Mouse (Mus musculus): Measurements from ENCODE around the gene Ica1.

The Ica1 gene

DNA sequence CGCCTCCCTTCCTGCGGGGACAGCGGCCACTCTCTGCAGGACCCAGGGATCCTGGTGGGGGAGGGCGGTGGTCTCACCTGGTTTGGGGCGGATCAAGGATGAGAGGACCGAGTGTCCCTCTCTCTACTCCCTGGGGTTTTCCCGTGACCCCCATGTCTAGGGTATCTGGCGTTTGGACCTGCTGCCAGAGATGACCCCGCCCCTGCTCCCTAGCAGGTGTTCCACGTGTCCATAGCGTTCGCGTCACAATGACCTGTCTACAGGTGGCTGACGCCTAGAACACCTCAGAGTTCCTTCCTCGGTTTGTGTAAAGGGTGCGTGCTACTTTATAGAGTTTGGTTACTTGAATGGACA lies at the start of gene Ica1:
Ica1 (minus strand) TSS at position 193 of the 354 bp plus-strand sequence.
- DNase-seq: no peak

DNA sequence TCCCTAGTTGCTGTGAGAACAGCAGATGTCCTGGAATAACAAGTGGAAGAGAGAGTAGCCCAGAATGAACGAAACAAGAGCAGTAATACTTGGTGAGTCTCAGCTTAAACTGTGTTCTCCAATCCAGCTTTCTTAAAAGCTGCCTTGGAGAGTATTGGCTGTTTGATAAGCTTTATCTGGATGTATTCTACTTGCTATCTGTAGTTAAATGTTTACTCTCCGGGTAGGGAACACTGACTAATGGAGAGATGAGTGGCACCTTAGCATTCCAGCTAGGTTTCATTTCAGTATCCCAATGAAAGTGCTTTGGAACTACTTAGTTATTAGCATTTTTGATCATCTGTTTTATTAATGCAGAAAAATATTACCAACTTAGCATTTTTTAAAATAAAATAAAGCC lies 41.6 kb upstream of the Ica1 start:
- DNase-seq: no peak

DNA sequence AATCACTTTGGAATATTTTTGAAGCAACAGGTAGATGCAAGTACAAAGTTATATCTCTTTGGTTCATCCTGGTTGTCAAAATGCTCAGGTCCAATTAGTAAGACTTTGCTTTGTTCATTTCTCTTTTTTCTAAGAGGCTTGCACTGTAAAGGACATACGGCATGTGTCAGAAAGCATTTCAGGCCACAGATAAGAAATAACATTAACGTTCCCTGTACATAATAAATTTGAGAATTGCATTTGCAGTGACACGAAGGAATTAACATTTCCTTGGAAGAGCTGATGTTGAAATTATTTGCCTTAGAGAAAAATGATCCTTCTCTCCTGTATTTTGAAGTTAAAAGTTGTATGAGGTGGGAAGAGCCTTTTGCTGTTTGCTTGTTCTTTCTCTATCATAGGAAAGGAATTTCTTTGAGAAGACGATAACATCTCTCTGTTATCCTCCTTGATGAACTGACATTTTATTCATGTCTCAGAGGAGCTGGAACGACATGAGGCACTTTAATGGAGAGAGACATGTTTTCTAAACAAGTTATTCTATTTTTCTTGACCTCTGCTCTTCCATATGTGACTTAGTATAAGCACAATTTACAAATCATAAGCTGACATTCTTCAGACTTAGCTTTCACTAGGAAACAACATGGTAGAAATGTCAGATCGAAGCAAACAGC lies 36.2 kb upstream of the Ica1 start:
- DNase-seq: no peak

DNA sequence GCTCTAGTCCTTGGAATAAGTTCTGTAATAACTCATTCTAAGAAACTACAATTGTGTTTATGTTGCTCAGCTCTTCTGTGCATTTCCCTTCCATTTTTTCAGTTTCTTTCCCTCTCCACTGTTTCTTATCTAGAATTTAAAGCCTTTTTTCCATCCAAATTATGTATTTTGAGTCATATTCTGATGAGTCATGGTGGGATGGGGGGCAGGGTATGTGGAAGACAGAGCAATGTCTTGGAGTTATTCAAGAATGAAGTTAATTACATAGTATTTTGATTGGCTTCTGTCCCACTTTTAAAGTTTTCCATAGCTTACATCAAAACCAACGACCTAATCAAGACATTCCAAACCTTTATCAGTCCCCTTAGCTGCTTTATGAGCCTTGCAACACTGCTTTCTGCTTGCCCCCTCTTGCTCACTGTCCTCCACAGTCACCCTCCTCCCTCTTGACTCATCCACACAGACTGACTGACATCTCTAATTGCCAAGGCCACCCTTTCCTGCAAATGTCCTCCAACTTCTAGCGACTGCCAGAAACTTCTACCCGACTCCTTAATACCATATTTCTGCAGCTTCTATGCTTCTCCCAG lies 24.4 kb upstream of the Ica1 start:
- no peak for DNase-seq

DNA sequence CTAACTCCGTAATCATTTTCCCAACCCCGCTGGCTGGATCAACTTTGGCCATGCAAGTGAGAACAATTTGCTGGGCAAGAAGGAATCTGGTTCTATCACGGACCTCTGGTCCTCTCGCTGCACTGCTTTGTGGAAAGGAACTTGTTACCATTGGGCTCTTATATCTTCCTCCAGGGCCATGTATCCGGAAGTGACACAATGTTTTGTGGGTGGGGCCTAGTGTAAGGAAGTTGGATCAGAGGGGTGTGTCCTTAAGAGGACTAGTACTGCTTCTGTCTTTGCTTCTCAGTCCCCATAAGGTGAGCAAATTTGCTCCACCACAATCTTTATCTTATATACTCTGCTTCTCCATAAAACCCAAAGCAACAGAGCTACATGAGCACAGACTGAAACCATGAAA lies 14.1 kb upstream of the Ica1 start:
- no peak for DNase-seq

DNA sequence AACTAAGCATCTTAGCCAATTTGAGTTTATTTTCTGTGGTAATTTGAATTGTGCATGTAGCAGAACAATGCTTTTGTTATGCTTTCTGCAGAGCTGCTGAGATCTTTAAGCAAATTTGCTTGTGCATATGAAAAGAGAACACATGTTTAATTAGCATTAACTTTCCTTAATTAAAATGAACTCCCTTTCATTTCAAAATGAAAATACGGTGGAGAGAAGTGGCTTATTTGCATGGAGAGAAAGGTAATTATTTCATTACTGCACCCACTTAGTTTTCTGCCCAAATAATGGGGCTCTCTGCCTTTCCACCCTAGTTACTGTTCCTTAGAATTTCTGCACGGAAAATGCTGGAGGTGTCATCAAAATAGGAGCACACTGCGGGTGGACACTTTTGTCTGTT lies 13.5 kb upstream of the Ica1 start:
- DNase-seq: no peak

DNA sequence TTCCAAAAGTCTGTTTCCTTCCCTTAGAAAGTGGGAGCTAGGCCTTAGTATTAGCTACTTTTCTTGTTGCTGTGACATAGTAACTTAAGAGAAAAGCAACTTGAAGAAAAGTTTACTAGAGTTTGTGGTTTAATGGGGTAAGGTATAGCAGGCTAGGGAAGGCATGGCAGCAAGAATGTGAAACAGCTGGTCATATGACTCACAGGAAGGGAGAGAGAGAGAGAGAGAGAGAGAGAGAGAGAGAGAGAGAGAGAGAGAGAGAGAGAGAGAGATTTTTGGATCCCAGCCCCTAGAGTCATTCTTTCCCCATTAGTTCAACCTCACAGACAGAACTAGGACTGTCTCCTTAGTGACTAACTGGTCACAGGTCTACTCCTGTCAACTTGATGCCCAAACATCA lies 2.3 kb upstream of the Ica1 start:
- no peak for DNase-seq

DNA sequence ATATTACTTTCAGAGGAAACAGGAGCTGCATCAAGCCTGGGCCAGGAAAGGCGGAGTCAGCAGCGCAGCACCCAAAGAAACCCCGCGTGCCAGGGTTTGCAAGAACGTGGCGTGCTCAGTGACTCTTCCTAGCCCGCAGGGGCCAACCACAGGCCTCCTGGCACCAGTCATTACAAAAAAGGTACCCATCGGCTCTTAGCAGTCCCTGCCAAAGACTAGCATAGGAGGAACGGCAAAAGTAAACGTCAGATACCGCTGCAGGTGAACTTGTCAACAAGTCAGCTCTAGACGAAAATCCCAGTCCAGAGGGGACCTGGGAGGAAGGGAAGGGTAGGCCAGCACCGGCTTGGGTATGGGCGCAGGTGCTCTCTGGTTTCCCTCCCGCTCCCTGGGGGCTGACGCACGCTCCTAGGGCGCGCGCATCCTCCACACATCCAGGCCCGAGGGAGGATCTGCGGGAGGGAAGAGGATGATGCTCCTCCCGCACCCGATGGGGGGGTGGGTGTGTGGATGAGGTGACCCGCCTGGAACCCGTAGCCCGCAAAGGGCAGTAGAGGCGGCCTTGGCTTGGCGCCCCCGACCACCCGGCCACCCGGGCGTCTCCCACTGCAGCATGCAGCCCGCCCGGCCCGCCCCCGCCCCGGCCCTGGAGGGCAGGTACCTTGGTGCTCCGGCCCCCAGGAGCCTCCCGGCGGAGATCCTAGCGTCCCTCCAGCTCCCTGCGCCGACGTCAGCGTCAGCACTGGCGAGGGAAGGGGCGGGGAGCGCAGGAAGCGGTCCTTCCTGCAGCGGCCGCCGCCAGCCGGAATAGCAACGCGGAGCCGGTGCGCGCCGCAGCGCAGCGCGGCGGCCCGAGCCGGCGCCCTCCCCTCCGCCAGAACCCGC lies 635 bp downstream of the Ica1 start:
- DNase-seq: peak; percentile 3

DNA sequence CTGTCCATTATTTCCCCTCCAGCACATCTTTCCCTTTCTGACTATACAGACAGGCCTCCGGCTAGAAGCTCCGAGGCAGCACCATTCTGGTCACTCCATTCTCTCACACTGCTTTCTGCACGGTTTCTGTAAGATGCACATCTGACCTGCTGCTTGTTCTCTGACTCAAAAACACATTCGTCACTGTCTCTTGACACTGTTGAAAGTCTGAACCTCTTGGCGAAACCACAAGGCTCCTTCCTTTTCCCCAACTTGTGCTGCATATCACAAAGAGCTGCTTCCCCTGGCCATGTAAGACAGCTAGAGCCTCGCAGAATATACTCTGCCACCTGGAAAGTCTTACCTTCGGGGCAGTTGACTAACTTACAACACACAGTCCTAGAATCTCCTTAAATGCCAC lies 6.7 kb downstream of the Ica1 start:
- DNase-seq: no peak

DNA sequence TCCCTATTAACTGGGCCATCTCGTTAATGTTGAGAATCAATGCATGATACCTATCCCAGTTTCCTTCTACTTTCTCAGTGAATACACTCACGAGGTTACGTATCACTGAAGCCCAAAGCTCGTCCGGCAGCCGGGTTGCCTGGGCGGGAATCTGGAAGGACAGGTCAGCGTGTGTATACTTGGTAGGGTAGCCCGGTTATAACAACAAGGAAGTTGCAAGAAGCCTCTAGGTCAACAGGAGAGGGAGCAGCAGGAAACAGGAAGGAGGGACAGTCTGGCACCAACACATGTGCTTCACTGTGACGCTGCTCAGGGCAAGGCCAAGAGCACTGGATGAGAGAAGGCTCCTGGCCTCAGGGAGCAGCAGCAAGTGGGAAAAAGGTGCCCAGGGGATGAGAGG lies 7.9 kb downstream of the Ica1 start:
- DNase-seq: no peak

DNA sequence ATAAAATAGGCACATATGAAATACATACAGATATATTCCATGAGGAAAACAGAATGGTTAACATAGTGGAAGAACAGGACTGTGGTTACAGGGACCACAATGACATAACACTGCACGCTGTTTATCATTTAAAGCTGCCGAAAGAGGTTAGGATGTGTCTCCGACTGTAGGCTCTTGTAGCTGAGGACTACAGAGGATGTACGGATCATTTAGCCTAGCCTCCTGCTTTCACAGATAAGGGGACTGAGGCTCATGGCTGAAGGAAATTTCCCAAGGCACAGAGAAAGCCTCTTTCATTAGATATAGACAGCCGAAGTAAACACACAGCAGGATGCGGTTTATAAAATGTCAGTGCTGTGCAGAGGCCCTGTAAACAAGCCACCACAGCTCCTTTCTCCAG lies 8.5 kb downstream of the Ica1 start:
- no peak for DNase-seq

DNA sequence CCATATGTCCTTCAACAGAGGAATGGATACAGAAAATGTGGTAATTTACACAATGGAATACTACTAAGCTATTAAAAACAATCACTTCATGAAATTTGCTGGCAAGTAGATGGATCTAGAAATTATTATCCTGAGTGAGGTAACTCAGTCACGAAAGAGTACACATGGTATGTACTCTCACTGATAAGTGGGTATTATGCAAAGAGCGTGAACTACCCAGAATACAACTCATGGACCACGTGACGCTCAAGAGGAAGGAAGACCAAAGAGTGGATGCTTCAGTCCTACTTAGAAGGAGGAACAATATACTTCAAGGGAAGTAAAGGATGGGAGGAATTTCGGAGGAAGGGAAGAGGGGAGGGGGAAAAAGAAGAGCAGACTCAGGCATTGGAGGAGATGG lies 11.6 kb downstream of the Ica1 start:
- no peak for DNase-seq

DNA sequence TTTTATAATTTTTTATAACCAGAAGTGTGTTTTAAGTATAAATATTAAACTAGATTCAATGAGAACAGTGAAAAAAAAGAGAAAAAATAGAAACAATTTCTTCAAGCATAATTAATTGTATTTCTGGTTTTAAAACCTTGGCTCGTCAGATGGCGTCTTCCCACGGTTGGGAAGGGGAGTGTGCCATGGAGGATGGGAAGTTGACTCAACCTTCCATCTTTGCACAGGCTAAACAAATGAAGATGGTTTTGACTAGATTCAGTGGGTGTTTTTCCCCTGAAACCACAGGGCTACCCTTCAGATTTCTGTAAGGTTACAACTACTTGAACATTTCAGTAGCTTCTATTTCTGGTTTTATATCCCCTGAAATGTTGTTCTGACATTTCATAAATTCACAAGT lies 12.5 kb downstream of the Ica1 start:
- DNase-seq: no peak

DNA sequence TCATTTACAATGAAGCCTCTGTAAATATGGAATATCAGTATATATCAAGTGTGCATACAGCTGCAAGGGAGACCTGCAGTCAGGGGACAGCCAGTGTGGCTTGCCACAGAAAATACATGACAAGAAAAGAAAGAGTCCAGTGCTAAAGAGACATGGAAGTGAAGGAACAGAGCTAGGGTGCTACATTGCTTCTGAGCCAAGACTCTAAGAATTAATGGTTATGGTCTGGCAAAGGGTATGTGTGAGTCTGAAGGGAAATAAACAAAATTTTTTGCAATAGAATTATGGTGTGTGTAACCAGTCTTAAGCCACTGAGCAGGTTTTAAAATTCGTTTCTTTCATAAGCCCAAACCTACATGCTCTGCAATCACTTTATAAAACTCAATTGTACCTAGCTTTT lies 13.2 kb downstream of the Ica1 start:
- no peak for DNase-seq

DNA sequence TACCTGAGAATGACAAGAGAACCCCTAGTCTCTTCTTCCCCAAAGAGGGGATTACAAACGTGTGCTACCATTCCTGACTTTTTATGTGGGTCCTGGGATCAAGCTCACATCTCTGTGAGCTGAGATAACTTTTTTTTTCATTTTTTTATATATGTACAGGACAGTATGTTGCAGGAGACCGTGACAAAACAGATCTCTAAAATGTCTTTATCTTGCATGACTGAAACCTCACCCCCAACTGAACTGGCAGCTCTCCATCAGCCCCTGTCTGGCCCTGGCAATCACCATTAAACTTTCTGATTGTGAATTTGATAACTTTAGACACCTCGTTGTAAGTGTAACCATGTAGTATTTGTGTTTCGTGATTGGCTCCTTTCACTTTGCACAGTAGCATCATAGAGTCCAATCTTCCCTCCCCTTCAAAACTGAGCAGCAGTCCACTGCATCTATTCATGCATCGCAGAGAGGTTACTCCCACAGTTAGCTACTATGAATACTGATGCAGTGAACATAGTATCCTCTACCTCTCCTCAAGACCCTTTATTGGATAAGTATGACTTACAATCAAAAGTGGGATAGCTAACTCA lies 17.5 kb downstream of the Ica1 start:
- no peak for DNase-seq

DNA sequence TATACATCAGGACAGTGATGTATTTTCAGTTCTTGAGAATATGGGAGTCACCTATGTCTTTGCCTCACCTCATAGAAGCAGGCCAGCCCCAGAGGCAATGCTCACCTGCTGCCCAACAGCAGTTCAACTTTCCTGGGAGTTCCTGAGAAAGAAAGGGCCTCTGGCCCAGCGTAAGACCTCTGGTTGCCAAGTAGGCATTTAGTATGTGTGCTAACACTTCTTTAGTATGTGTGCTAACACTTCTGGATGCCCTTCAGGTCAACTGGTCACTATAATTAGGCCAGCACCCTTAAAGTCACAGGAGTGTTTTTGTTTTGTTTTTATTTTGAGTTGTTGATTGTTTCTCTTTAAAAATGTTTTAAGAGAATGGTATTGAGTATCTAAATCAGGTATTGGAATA lies 18.4 kb downstream of the Ica1 start:
- DNase-seq: no peak

DNA sequence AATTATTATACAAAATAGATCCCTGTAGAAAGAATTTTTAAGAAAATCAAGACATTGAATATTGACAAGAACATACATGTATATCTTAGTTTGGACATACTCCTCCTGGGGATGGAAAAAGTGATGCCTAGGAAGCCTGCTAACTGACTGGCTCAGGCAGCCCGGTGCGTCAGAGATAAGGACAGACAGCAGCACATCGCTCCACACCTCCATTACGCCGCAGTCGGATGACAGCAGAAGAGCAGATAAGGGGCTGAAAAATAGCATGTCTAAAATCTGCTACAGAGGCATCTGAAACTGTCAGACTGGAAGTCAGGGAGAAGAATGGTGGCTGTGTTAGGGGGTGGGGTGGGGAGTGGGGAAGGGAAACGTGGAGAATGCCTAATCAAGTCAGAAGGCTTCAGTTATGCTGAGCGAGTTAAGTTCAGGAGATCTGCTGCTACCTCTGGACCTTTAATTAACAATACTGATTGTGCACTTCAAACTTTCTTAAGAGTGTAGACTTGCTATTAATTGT lies 22.5 kb downstream of the Ica1 start:
- DNase-seq: no peak

DNA sequence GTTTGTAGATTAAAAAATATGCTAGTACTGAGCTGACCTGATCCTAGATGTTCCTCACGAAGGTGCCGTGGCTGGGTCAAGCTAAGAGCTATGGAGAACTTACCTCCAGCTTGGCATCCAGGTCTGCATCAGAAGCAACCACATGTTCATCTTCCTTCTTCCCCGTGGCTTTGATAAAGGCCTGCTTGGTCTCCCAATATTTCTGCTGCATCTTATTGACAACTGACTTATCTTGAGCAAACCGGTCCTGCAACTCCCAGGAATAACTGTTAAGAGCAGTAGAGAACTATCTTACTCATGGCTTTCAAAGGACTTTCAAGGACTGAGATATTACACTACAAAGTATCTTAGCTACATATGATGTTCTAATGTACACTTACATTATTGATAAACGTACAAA lies 23.8 kb downstream of the Ica1 start:
- no peak for DNase-seq

DNA sequence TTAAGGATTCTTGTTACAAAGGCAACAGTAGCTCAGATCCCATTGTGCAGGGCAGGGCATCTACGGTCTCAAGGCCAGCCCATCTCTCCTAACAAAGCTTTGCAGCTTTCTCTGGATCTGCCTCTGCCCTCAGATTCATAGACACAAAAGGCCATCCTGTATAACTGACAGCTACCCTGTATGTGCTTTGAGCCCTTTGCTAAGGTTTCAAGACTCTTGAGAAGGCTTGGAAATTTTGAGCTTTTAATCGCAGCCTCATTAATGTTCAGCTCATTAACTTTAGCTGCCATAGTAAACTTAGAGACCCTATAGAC lies 24.6 kb downstream of the Ica1 start:
- DNase-seq: no peak

DNA sequence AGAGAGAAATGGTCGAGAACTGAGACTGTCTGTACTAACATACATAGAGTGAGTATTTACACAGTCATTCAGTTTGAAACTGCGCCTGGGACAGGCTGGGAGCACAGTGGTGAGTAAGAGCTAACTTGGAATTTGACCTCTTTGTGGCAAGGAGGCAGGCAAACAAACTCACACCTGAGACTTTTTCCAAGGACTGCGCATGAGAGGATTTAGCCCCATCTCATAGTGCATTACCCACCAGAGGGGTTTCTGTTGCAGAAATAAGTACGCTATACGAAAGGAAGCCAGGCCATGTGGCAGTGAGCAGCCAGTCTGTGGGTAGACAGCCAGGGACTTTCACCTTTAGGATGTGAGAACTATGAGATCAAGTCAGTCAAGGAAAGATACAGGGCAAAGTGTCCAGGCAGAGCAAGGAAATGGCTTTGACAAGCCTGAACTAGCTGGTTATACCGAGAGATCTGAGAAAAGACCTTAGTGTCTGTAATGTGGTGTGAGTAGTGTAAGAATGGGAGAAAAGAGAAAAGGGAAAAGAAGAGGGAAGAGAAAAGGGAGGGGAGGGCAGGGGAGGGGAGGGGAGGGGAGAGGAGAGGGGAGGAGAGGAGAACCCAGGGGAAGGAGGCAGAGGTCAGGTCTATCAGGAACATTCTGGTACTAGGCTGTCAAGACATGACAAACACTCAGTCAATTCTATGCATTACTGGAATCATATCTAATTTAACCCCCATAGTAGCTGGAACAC lies 25.1 kb downstream of the Ica1 start:
- DNase-seq: no peak

DNA sequence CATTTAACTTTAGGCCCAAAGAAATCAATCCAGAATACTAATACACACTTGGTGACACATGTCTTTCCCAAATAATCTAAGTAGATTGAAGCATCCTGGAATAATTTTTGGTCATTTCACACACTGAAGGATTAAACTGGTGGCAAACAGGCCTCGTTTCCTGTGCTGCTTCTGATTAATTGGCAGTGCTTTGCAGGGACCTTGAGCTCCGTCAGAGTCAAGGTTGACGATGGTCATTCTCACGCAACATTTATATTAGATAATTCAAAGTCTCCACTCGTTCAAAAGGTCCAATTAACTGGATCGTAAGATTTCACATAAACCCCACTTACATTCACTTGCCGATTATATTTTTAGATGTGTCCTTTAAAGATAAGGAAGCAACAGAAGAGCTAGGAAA lies 33.4 kb downstream of the Ica1 start:
- no peak for DNase-seq

DNA sequence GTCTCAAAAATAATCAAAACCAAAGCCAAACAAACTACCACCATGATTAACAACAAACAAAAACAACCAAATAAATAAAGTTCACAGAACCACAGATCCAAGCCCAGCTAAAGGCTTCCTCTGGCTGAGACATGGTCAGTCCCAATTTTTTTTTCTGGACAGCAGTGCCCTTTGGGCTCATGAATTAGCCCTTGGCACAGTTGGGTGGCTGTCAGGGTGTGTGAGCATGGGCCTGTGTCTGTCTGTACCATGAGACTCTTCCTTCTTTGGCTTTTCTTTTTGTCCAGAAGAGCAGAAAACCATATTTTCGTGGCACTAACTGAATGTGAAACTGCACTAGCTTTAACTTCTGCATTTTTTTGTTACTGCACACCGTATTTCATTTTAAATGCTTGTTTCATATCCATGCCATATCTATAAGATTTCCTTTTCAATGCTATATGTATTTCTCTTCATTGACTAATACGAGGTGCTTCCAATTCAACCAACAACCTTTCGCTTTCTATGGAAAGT lies 34.0 kb downstream of the Ica1 start:
- DNase-seq: no peak

DNA sequence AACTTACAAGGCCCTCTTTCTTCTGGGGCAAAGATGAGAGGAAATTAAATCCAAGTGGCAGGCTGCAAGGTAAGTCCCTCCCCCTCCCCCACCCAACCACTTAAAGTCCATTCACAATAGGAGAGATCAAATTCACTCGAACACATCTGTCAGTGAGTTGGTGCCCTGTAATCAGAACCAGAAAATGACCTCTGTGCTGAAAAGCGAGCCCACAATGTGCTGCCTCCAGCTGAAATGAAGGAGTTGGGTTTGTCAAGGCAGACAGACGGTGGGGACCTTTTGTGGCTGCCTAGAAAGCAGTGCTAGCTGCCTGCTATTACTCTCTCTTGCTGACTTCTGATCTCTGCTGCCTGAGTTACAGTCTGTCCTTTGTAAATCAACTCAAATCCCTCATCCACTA lies 35.8 kb downstream of the Ica1 start:
- DNase-seq: no peak

Measured in thymus, postnatal 14 days (tissue).